Mouse (Mus musculus): ENCODE measurements around the gene Cntrob. TPM values are rescaled to one million over a fixed set of nuclear protein-coding genes. Genes with fewer than 3 reads are reported as not detected.

Gene Cntrob
- polyA plus RNA-seq, 2 experiments, result 6.5 to 9.8 TPM

GRCm38 (mm10) chr11:69257072-69257471 is 66.5 kb downstream of the Cntrob start:
- no peaks in the 10 kb centered on the region for H3K27me3 ChIP-seq (ENCODE audit: control insufficient read depth, insufficient read depth, low read length)
- TF ChIP-seq EP300 (IDR thresholded peaks at IDR 0.05; ENCODE audit: low read depth), result no peak
- no peak overlapping the region for H3K27ac ChIP-seq
- DNase-seq (ENCODE audit: low read depth in 3 of 3, low spot score in 3 of 3) (no peak), ATAC-seq (ENCODE audit: insufficient read depth) (no peak)
- no peaks in the 10 kb centered on the region for H3K9me3 ChIP-seq (ENCODE audit: control insufficient read depth, low read length)
- H3K4me2 ChIP-seq (ENCODE audit: low read depth), result no peak overlapping the region
- WGBS (ENCODE audit: insufficient replicate concordance), result 30% methylated on average over 2 of the region's 2 CpGs
- no peak overlapping the region for H3K4me3 ChIP-seq (ENCODE audit: insufficient read depth in 1 of 2, low read depth in 2 of 2, low read length in 2 of 2)
- H3K36me3 ChIP-seq (replicated peaks; ENCODE audit: control insufficient read depth, insufficient read depth, low read depth), result no peaks in the 10 kb centered on the region
- no peak overlapping the region for H3K9ac ChIP-seq (replicated peaks)
- H3K4me1 ChIP-seq (replicated peaks; ENCODE audit: control insufficient read depth in 2 of 2, insufficient read depth in 2 of 2, low read length in 1 of 2), result no peaks in the 10 kb centered on the region; a peak in 1 of 4 replicates

GRCm38 (mm10) chr11:69254808-69255207 is 68.8 kb downstream of the Cntrob start:
- no peak for TF ChIP-seq CTCF (IDR thresholded peaks at IDR 0.05; ENCODE audit: low read depth)
- no peak for TF ChIP-seq EP300 (IDR thresholded peaks at IDR 0.05; ENCODE audit: low read depth)
- no peak for ATAC-seq (ENCODE audit: insufficient read depth)
- Histone ChIP-seq H3K9ac (replicated peaks) (no peak overlapping the region), H3K36me3 (replicated peaks; ENCODE audit: control insufficient read depth, insufficient read depth, low read depth) (no peaks in the 10 kb centered on the region), H3K27me3 (ENCODE audit: control insufficient read depth, insufficient read depth, low read length) (no peaks in the 10 kb centered on the region), H3K27ac (no peak overlapping the region), H3K4me1 (replicated peaks; ENCODE audit: control insufficient read depth in 2 of 2, insufficient read depth in 2 of 2, low read length in 1 of 2) (no peaks in the 10 kb centered on the region; a peak in 1 of 4 replicates), H3K9me3 (ENCODE audit: control insufficient read depth, low read length) (no peaks in the 10 kb centered on the region), H3K4me2 (ENCODE audit: low read depth) (no peak overlapping the region), H3K4me3 (ENCODE audit: insufficient read depth in 1 of 2, low read depth in 2 of 2, low read length in 2 of 2) (no peak overlapping the region)
- DNase-seq (ENCODE audit: low read depth in 3 of 3, low spot score in 3 of 3), result no peak
- 70% methylated on average over 5 of the region's 5 CpGs for whole genome bisulfite sequencing (ENCODE audit: insufficient replicate concordance)

- Histone ChIP-seq H3K4me2 (ENCODE audit: low read depth) (no peak overlapping the region), H3K9me3 (ENCODE audit: control insufficient read depth, low read length) (no peaks in the 10 kb centered on the region), H3K4me3 (ENCODE audit: insufficient read depth in 1 of 2, low read depth in 2 of 2, low read length in 2 of 2) (no peak overlapping the region), H3K27ac (no peak overlapping the region), H3K9ac (replicated peaks) (no peak overlapping the region), H3K27me3 (ENCODE audit: control insufficient read depth, insufficient read depth, low read length) (no peaks in the 10 kb centered on the region), H3K4me1 (replicated peaks; ENCODE audit: control insufficient read depth in 2 of 2, insufficient read depth in 2 of 2, low read length in 1 of 2) (no peaks in the 10 kb centered on the region; a peak in 1 of 4 replicates), H3K36me3 (replicated peaks; ENCODE audit: control insufficient read depth, insufficient read depth, low read depth) (no peaks in the 10 kb centered on the region)
- WGBS (ENCODE audit: insufficient replicate concordance), result 46% methylated on average over 9 of the region's 9 CpGs
- ATAC-seq (ENCODE audit: insufficient read depth) (no peak), DNase-seq (ENCODE audit: low read depth in 3 of 3, low spot score in 3 of 3) (no peak)
- TF ChIP-seq CTCF (IDR thresholded peaks at IDR 0.05; ENCODE audit: low read depth) (no peak), EP300 (IDR thresholded peaks at IDR 0.05; ENCODE audit: low read depth) (no peak)
These were observed 70.4 kb downstream of the Cntrob start for GRCm38 (mm10) chr11:69253131-69253530.

- no peaks in the 10 kb centered on the region for H3K36me3 ChIP-seq (replicated peaks; ENCODE audit: control insufficient read depth, insufficient read depth, low read depth)
- H3K27ac ChIP-seq, result no peak overlapping the region
- ATAC-seq (ENCODE audit: insufficient read depth), result no peak
- H3K4me1 ChIP-seq (replicated peaks; ENCODE audit: control insufficient read depth in 2 of 2, insufficient read depth in 2 of 2, low read length in 1 of 2), result no peaks in the 10 kb centered on the region
- no peak overlapping the region for H3K4me3 ChIP-seq (ENCODE audit: insufficient read depth in 1 of 2, low read depth in 2 of 2, low read length in 2 of 2)
- H3K27me3 ChIP-seq (ENCODE audit: control insufficient read depth, insufficient read depth, low read length), result no peaks in the 10 kb centered on the region
- no peak overlapping the region for H3K4me2 ChIP-seq (ENCODE audit: low read depth)
- TF ChIP-seq EP300 (IDR thresholded peaks at IDR 0.05; ENCODE audit: low read depth) (no peak), CTCF (IDR thresholded peaks at IDR 0.05; ENCODE audit: low read depth) (no peak)
- 66% methylated on average over 7 of the region's 7 CpGs for WGBS (ENCODE audit: insufficient replicate concordance)
- no peak for DNase-seq (ENCODE audit: low read depth in 3 of 3, low spot score in 3 of 3)
- no peaks in the 10 kb centered on the region for H3K9me3 ChIP-seq (ENCODE audit: control insufficient read depth, low read length)
- no peak overlapping the region for H3K9ac ChIP-seq (replicated peaks)
These were observed 71.6 kb downstream of the Cntrob start for GRCm38 (mm10) chr11:69251953-69252352.

- no peak for ATAC-seq (ENCODE audit: insufficient read depth)
- no peaks in the 10 kb centered on the region for H3K36me3 ChIP-seq (replicated peaks; ENCODE audit: control insufficient read depth, insufficient read depth, low read depth)
- H3K9ac ChIP-seq (replicated peaks), result no peak overlapping the region
- TF ChIP-seq EP300 (IDR thresholded peaks at IDR 0.05; ENCODE audit: low read depth), result no peak
- peak; percentile 74 for TF ChIP-seq CTCF (IDR thresholded peaks at IDR 0.05; ENCODE audit: low read depth)
- H3K4me1 ChIP-seq (replicated peaks; ENCODE audit: control insufficient read depth in 2 of 2, insufficient read depth in 2 of 2, low read length in 1 of 2), result no peaks in the 10 kb centered on the region
- no peaks in the 10 kb centered on the region for H3K9me3 ChIP-seq (ENCODE audit: control insufficient read depth, low read length)
- DNase-seq (ENCODE audit: low read depth in 3 of 3, low spot score in 3 of 3), result no peak
- H3K27me3 ChIP-seq (ENCODE audit: control insufficient read depth, insufficient read depth, low read length), result no peaks in the 10 kb centered on the region
- WGBS (ENCODE audit: insufficient replicate concordance), result 46% methylated on average over 14 of the region's 14 CpGs
- H3K4me2 ChIP-seq (ENCODE audit: low read depth), result no peak overlapping the region
- no peak overlapping the region for H3K27ac ChIP-seq
- H3K4me3 ChIP-seq (ENCODE audit: insufficient read depth in 1 of 2, low read depth in 2 of 2, low read length in 2 of 2), result no peak overlapping the region
These were observed 72.3 kb downstream of the Cntrob start for GRCm38 (mm10) chr11:69251135-69251842.
